Mouse (Mus musculus) forebrain, embryonic 15.5 days (tissue): Measurements from ENCODE around the gene Rptn. TPM values are rescaled to one million over a fixed set of nuclear protein-coding genes. Genes with fewer than 3 reads are reported as not detected.

Experiments used
- ATAC-seq: fragments of 200-750 bp; cut with Nextera tagmentation; replicated peaks from 2 replicates; pipeline ENCODE4 v1.8.0; 2017; ENCODE audit warnings: mild to moderate bottlenecking, moderate TSS enrichment, moderate library complexity
- H3K27ac ChIP-seq: fragments of 300-500 bp; sonication (generic); replicated peaks from 2 replicates; pipeline ENCODE4 v1.5.1; 2015; ENCODE audit warnings: mild to moderate bottlenecking, inconsistent platforms
- H3K27me3 ChIP-seq: fragments of 300-500 bp; sonication (generic); 2 replicates; pipeline ENCODE4 v1.6.1; 2015; ENCODE audit warnings: inconsistent platforms
- H3K36me3 ChIP-seq: fragments of 300-500 bp; sonication (generic); 2 replicates; pipeline ENCODE4 v1.6.1; 2015; ENCODE audit warnings: mild to moderate bottlenecking, inconsistent platforms
- H3K4me1 ChIP-seq: fragments of 300-500 bp; sonication (generic); 2 replicates; pipeline ENCODE4 v1.6.1; 2015; ENCODE audit warnings: inconsistent platforms
- H3K4me2 ChIP-seq: fragments of 300-500 bp; sonication (generic); replicated peaks from 2 replicates; pipeline ENCODE4 v1.6.1; 2015; ENCODE audit warnings: mild to moderate bottlenecking, inconsistent platforms
- H3K4me3 ChIP-seq: fragments of 300-500 bp; sonication (generic); 2 replicates; pipeline ENCODE4 v1.5.1; 2015; ENCODE audit warnings: mild to moderate bottlenecking, inconsistent platforms
- H3K9ac ChIP-seq: fragments of 300-500 bp; sonication (generic); replicated peaks from 2 replicates; pipeline ENCODE4 v1.6.1; 2015; ENCODE audit warnings: mild to moderate bottlenecking, inconsistent platforms
- H3K9me3 ChIP-seq: fragments of 300-500 bp; sonication (generic); 2 replicates; pipeline ENCODE4 v1.6.1; 2016; ENCODE audit warnings: inconsistent platforms
- WGBS: fragments of 180-500 bp; shearing (Covaris S2); methylation state at CpG from one replicate; pipeline ENCODE4 v1.1.7; 2015; ENCODE audit warnings: mixed read lengths; 5-methylcytosine and 5-hydroxymethylcytosine counted together
- polyA plus RNA-seq: library from polyadenylated mRNA; unstranded; fragments of >200 nt; fragmentation: Nextera tagmentation; extraction: Ambion mirVana; gene quantifications from 2 replicates; pipeline ENCODE4 v1.2.1, GENCODE M21; 2015

Rptn gene
- not detected in 2 replicates for polyA plus RNA-seq

- Histone ChIP-seq H3K9ac (no peak within 1 kb of the TSS), H3K36me3 (no peaks in the 10 kb centered on the region), H3K9me3 (no peaks in the 10 kb centered on the region), H3K4me3 (no peak within 1 kb of the TSS), H3K4me2 (no peak within 1 kb of the TSS), H3K27me3 (no peaks in the 10 kb centered on the region), H3K4me1 (no peaks in the 10 kb centered on the region), H3K27ac (no peak within 1 kb of the TSS)
- 77% methylated on average over 2 of the region's 2 CpGs for WGBS
- ATAC-seq = no peak
These were observed at the start of gene Rptn for GRCm38 (mm10) chr3:93393366-93393765. Gene Rptn, plus strand, starts transcription at chr3:93393699.

- WGBS = 80% methylated on average over 2 of the region's 2 CpGs
- Histone ChIP-seq H3K9me3 (no peaks in the 10 kb centered on the region), H3K27me3 (no peaks in the 10 kb centered on the region), H3K4me3 (no peak overlapping the region), H3K4me1 (no peaks in the 10 kb centered on the region), H3K27ac (no peak overlapping the region), H3K4me2 (no peak overlapping the region), H3K36me3 (no peaks in the 10 kb centered on the region), H3K9ac (no peak overlapping the region)
- no peak for ATAC-seq
These were observed 46.6 kb upstream of the Rptn start for GRCm38 (mm10) chr3:93346896-93347295.

- Histone ChIP-seq H3K9me3 (no peaks in the 10 kb centered on the region), H3K27me3 (no peaks in the 10 kb centered on the region), H3K4me3 (no peak overlapping the region), H3K9ac (no peak overlapping the region), H3K27ac (no peak overlapping the region), H3K4me2 (no peak overlapping the region), H3K36me3 (no peaks in the 10 kb centered on the region), H3K4me1 (no peaks in the 10 kb centered on the region)
- ATAC-seq = no peak
- WGBS = 15% methylated on average over 7 of the region's 7 CpGs
These were observed 33.5 kb upstream of the Rptn start for GRCm38 (mm10) chr3:93360045-93360444.

GRCm38 (mm10) chr3:93361933-93362574 lies 31.4 kb upstream of the Rptn start:
- Histone ChIP-seq H3K27me3 (no peaks in the 10 kb centered on the region), H3K4me1 (no peaks in the 10 kb centered on the region), H3K36me3 (no peaks in the 10 kb centered on the region), H3K27ac (no peak overlapping the region), H3K9me3 (no peaks in the 10 kb centered on the region), H3K9ac (no peak overlapping the region), H3K4me3 (0 out of 2 replicates have a peak overlapping the region, but pooled peaks have one; percentile 13), H3K4me2 (peak overlapping the region; percentile 28)
- ATAC-seq = peak; percentile 90
- 10% methylated on average over 10 of the region's 10 CpGs for WGBS

DNA sequence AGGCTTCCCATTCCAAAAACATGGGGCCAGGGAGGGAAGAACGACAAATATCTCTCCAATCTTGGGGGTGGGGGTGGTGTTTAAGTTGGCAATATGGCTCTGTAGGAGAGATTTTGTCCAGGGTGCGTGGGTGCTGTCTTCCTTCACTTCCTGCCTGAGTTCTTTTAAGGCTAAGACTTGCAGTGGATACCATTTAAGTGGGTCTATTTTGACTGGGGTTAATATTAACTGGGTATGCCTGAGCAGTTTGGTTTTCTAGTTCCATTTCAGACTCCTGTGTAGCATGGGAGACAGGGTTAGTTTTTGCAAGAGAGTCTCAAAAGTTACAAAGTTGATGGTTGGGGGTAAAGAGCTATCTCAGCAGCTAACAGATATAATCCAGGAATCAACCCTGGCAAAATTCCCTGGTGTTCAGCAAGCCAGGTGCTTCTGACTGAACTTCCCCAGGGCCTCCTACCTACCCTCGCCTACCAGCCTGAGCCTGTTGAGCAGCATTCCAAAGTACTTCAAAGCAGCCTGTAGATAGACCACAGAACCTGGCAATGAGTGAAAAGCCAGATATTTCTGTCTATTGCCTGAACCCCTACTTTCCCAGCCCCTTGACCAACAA lies 26.4 kb upstream of the Rptn start:
- Histone ChIP-seq H3K36me3 (no peaks in the 10 kb centered on the region), H3K4me1 (no peaks in the 10 kb centered on the region), H3K27ac (no peak overlapping the region), H3K9ac (no peak overlapping the region), H3K9me3 (no peaks in the 10 kb centered on the region), H3K27me3 (no peaks in the 10 kb centered on the region), H3K4me3 (no peak overlapping the region), H3K4me2 (no peak overlapping the region)
- no peak for ATAC-seq
- WGBS = 67% methylated on average over 3 of the region's 3 CpGs

DNA sequence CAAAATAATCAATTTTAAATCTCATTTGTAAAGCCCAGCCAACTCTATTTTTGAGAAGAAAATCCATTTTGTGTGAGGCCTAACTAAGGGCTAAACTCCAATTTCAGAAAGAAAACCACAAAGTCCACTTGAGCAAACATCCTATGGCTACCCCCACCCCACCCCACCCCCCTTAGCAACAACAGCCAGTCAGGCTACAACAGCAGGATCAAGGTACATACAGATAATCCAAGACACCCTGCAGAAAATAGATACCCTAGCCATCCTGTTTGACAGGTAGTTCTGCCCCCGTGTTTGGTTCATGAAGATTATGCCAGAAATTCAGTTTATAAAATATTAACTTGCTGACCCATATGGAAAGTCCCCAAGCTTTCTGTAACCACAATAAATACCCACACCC lies 25.3 kb upstream of the Rptn start:
- WGBS = 83% methylated on average over 1 of the region's 1 CpGs
- no peak overlapping the region for H3K4me2 ChIP-seq

GRCm38 (mm10) chr3:93373416-93373815 lies 20.1 kb upstream of the Rptn start:
- H3K4me2 ChIP-seq = no peak overlapping the region
- H3K9me3 ChIP-seq = no peaks in the 10 kb centered on the region
- no peaks in the 10 kb centered on the region for H3K4me1 ChIP-seq
- H3K36me3 ChIP-seq = no peaks in the 10 kb centered on the region
- no peak overlapping the region for H3K9ac ChIP-seq
- no peak overlapping the region for H3K27ac ChIP-seq
- ATAC-seq = no peak
- H3K27me3 ChIP-seq = no peaks in the 10 kb centered on the region
- no peak overlapping the region for H3K4me3 ChIP-seq
- 82% methylated on average over 6 of the region's 6 CpGs for WGBS

More for the DNA sequence above, 25.3 kb upstream of the Rptn start:
- Histone ChIP-seq H3K27ac (no peak overlapping the region), H3K4me1 (no peaks in the 10 kb centered on the region), H3K36me3 (no peaks in the 10 kb centered on the region), H3K9ac (no peak overlapping the region), H3K9me3 (no peaks in the 10 kb centered on the region), H3K27me3 (no peaks in the 10 kb centered on the region), H3K4me3 (no peak overlapping the region)
- no peak for ATAC-seq

- no peak overlapping the region for H3K4me3 ChIP-seq
- no peaks in the 10 kb centered on the region for H3K27me3 ChIP-seq
- WGBS = 89% methylated on average over 1 of the region's 1 CpGs
- no peak overlapping the region for H3K9ac ChIP-seq
- no peak overlapping the region for H3K27ac ChIP-seq
- H3K9me3 ChIP-seq = no peaks in the 10 kb centered on the region
- ATAC-seq = no peak
- H3K36me3 ChIP-seq = no peaks in the 10 kb centered on the region
- H3K4me2 ChIP-seq = no peak overlapping the region
- no peaks in the 10 kb centered on the region for H3K4me1 ChIP-seq
These were observed 18.3 kb upstream of the Rptn start for GRCm38 (mm10) chr3:93375196-93375595.

- H3K4me1 ChIP-seq = no peaks in the 10 kb centered on the region
- no peak overlapping the region for H3K4me2 ChIP-seq
- ATAC-seq = no peak
- H3K27me3 ChIP-seq = no peaks in the 10 kb centered on the region
- no peaks in the 10 kb centered on the region for H3K9me3 ChIP-seq
- H3K4me3 ChIP-seq = no peak overlapping the region
- 75% methylated on average over 5 of the region's 5 CpGs for WGBS
- no peak overlapping the region for H3K9ac ChIP-seq
- H3K27ac ChIP-seq = no peak overlapping the region
- H3K36me3 ChIP-seq = no peaks in the 10 kb centered on the region
These were observed 17.9 kb upstream of the Rptn start for GRCm38 (mm10) chr3:93375601-93376000.

- H3K9ac ChIP-seq = no peak overlapping the region
- H3K4me3 ChIP-seq = no peak overlapping the region
- 30% methylated on average over 4 of the region's 4 CpGs for WGBS
- no peaks in the 10 kb centered on the region for H3K36me3 ChIP-seq
- no peaks in the 10 kb centered on the region for H3K9me3 ChIP-seq
- ATAC-seq = no peak
- H3K4me1 ChIP-seq = no peaks in the 10 kb centered on the region
- no peak overlapping the region for H3K4me2 ChIP-seq
- H3K27ac ChIP-seq = no peak overlapping the region
- no peaks in the 10 kb centered on the region for H3K27me3 ChIP-seq
These were observed 15.4 kb upstream of the Rptn start for GRCm38 (mm10) chr3:93378146-93378545.

DNA sequence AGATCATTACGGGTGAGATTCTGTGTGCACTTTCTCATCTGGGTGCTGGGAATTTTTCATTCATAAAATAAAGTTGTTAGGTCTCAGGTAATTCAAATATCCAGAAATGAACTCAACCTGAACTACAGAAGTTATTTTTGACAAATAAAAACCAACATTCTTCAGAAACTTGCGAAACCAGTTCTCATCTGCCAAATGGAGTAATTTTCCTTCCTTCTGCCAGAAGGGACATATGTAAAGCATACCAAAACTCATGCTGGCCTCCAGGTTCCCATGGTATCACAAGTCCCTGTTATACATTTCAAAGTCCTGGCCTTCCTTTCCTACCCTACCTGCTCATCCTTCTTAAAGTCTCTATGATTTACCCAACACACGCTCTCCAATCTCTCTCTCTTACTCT lies 10.4 kb downstream of the Rptn start:
- no peaks in the 10 kb centered on the region for H3K36me3 ChIP-seq
- H3K4me2 ChIP-seq = no peak overlapping the region
- no peak for ATAC-seq
- 91% methylated on average over 3 of the region's 3 CpGs for WGBS
- H3K4me1 ChIP-seq = no peaks in the 10 kb centered on the region
- H3K27me3 ChIP-seq = no peaks in the 10 kb centered on the region
- H3K4me3 ChIP-seq = no peak overlapping the region
- no peak overlapping the region for H3K27ac ChIP-seq
- H3K9ac ChIP-seq = no peak overlapping the region
- H3K9me3 ChIP-seq = no peaks in the 10 kb centered on the region

DNA sequence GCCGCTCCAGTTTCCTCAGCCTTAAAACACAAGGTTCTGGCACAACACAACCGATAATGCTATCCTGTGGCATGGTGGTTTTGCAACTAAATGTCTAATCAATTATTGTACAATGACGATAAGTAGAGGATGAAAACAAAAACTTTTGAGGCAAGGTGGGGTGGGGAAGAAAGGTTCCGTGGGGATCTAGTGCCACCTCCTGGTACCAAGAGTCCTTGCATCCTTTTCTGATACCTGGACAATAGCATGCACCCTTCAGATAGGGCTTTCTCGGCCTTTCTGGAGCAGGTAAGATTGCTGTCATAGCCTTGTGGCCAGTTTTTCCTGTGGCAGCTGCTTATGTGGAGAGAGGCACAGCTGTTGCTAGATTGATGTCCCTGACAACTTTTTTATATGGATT lies 13.5 kb downstream of the Rptn start:
- H3K4me3 ChIP-seq = no peak overlapping the region
- WGBS = 25% methylated on average over 5 of the region's 5 CpGs
- no peaks in the 10 kb centered on the region for H3K9me3 ChIP-seq
- no peaks in the 10 kb centered on the region for H3K36me3 ChIP-seq
- no peak overlapping the region for H3K4me2 ChIP-seq
- no peak overlapping the region for H3K27ac ChIP-seq
- H3K27me3 ChIP-seq = no peaks in the 10 kb centered on the region
- no peaks in the 10 kb centered on the region for H3K4me1 ChIP-seq
- no peak overlapping the region for H3K9ac ChIP-seq
- ATAC-seq = no peak; the same call in 1 of the 2 replicates

DNA sequence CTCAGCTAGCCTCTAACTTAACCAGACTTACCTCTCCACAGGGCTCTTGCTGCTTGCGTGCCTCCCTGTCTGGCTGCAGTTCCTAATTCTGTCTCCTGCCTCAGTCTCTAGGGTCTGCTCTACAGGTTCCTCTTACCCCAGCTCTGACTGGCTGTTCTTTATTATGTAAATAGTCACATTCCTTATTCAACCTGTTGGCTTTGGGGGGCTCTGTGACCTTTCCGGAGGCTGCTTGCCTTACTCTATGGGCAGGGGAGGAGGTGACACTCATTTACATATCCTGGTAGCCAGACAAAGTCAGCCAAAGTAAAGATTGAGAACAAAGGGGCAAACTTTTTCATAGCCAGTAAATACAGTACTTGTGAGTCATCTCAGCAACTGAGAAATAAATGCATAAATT lies 18.4 kb downstream of the Rptn start:
- WGBS = 8% methylated on average over 2 of the region's 2 CpGs
- no peak overlapping the region for H3K4me3 ChIP-seq
- no peaks in the 10 kb centered on the region for H3K9me3 ChIP-seq
- no peaks in the 10 kb centered on the region for H3K27me3 ChIP-seq
- no peaks in the 10 kb centered on the region for H3K36me3 ChIP-seq
- H3K27ac ChIP-seq = no peak overlapping the region
- no peak overlapping the region for H3K4me2 ChIP-seq
- H3K9ac ChIP-seq = no peak overlapping the region
- H3K4me1 ChIP-seq = no peaks in the 10 kb centered on the region
- ATAC-seq = no peak
